Mouse (Mus musculus): ENCODE data around the gene Srek1ip1. TPM values are rescaled to one million over a fixed set of nuclear protein-coding genes. Genes with fewer than 3 reads are reported as not detected.

Srek1ip1 gene
- total and polyA plus RNA-seq, 3 experiments: 9.7 to 47.8 (median 29.0) TPM

GRCm38 (mm10) chr13:104816635-104817571 lies 24.6 kb downstream of the Srek1ip1 start, which contains the start of gene Cwc27 (continued):
- TF ChIP-seq UBTF (IDR thresholded peaks at IDR 0.05; ENCODE audit: low read depth, low read length) (0 out of 2 replicates have a peak, but pooled peaks have one; percentile 44), TBP (conservative IDR thresholded peaks at IDR 0.05; ENCODE audit: low read depth, low read length) (peak; percentile 60; the same call in 1 of the 2 replicates), E2F4 (IDR thresholded peaks at IDR 0.05; ENCODE audit: insufficient replicate concordance, low read depth, low read length) (peak; percentile 57; the same call in 1 of the 2 replicates), IRF4 (IDR thresholded peaks at IDR 0.05; ENCODE audit: low read depth, low read length) (0 out of 2 replicates have a peak, but pooled peaks have one; percentile 40), ZMIZ1 (IDR thresholded peaks at IDR 0.05; ENCODE audit: low read depth, low read length) (no peak), MAX (IDR thresholded peaks at IDR 0.05; ENCODE audit: low read length) (no peak), CHD1 (IDR thresholded peaks at IDR 0.05; ENCODE audit: low read depth, low read length) (peak; percentile 99), MYC (IDR thresholded peaks at IDR 0.05; ENCODE audit: low read depth, low read length) (no peak), CTCF (conservative IDR thresholded peaks at IDR 0.05 in 1 of 2, IDR thresholded peaks at IDR 0.05 in 1 of 2; ENCODE audit: low read depth in 2 of 2, low read length in 2 of 2) (no peak), JUN (IDR thresholded peaks at IDR 0.05; ENCODE audit: insufficient read depth, low read depth, low read length) (no peak)

GRCm38 (mm10) chr13:104817696-104818095 lies 25.4 kb downstream of the Srek1ip1 start:
- peak overlapping the region; percentile 60 to 91 (median 84) for H3K4me3 ChIP-seq (replicated peaks in 1 of 3; ENCODE audit: low read depth in 2 of 3, low read length in 2 of 3, poor library complexity in 1 of 3)
- peaks cover 16% of the 10 kb centered on the region for H3K79me2 ChIP-seq (replicated peaks; ENCODE audit: control insufficient read depth, extremely low read depth, insufficient read depth, poor library complexity, severe bottlenecking)
- H3K36me3 ChIP-seq (replicated peaks in 1 of 2; ENCODE audit: control insufficient read depth in 1 of 2, insufficient read depth in 1 of 2, low read length in 1 of 2): peaks cover 3 to 30% of the 10 kb centered on the region in 2 experiments
- H3K9me3 ChIP-seq (replicated peaks; ENCODE audit: low read length): no peaks in the 10 kb centered on the region
- no peak overlapping the region for H3K27ac ChIP-seq (ENCODE audit: insufficient read depth, low read depth)
- no peaks in the 10 kb centered on the region for H3K27me3 ChIP-seq (replicated peaks)
- TF ChIP-seq BHLHE40 (IDR thresholded peaks at IDR 0.05; ENCODE audit: low read depth, low read length) (no peak), MEF2A (IDR thresholded peaks at IDR 0.05; ENCODE audit: borderline replicate concordance, low read depth, low read length) (no peak), RCOR1 (conservative IDR thresholded peaks at IDR 0.05; ENCODE audit: low read depth, low read length) (no peak), POLR2A (IDR thresholded peaks at IDR 0.05; ENCODE audit: low read depth, low read length) (no peak), CTCF (conservative IDR thresholded peaks at IDR 0.05 in 1 of 2, IDR thresholded peaks at IDR 0.05 in 1 of 2; ENCODE audit: low read depth in 2 of 2, low read length in 2 of 2) (no peak), MAZ (IDR thresholded peaks at IDR 0.05; ENCODE audit: low read depth, low read length) (no peak), TBP (conservative IDR thresholded peaks at IDR 0.05; ENCODE audit: low read depth, low read length) (no peak), USF1 (IDR thresholded peaks at IDR 0.05; ENCODE audit: low read depth, low read length) (no peak), KAT2A (IDR thresholded peaks at IDR 0.05; ENCODE audit: insufficient replicate concordance, low read length) (no peak), USF2 (conservative IDR thresholded peaks at IDR 0.05; ENCODE audit: low read depth, low read length) (no peak), IRF4 (IDR thresholded peaks at IDR 0.05; ENCODE audit: low read depth, low read length) (no peak), NRF1 (IDR thresholded peaks at IDR 0.05; ENCODE audit: low read depth, low read length) (no peak), MXI1 (IDR thresholded peaks at IDR 0.05; ENCODE audit: low read depth, low read length) (no peak), NELFE (IDR thresholded peaks at IDR 0.05; ENCODE audit: low read depth, low read length) (no peak), ZNF384 (IDR thresholded peaks at IDR 0.05; ENCODE audit: low read depth, low read length) (no peak), CHD2 (IDR thresholded peaks at IDR 0.05; ENCODE audit: low read length) (no peak), ETS1 (conservative IDR thresholded peaks at IDR 0.05; ENCODE audit: low read depth, low read length) (no peak), MAFK (IDR thresholded peaks at IDR 0.05; ENCODE audit: insufficient replicate concordance, low read length) (no peak)
- no peak for DNase-seq (ENCODE audit: extremely low read depth)
- peaks cover 5 to 45% of the 10 kb centered on the region in 2 experiments; a peak in 3 of 4 replicates for H3K4me1 ChIP-seq (ENCODE audit: control insufficient read depth in 1 of 2, insufficient read depth in 2 of 2)
- dilution Hi-C loops (cut with MboI; ENCODE audit: extremely low pct_ligation_motif_present, extremely low pct_unique_long_range_greater_than_20kb, low sequenced_read_pairs) (no loop called here), in situ Hi-C loops (cut with MboI; ENCODE audit: low pct_ligation_motif_present, low pct_unique_long_range_greater_than_20kb, low sequenced_read_pairs) (no loop called here)
- H3K4me2 ChIP-seq (ENCODE audit: insufficient read depth, low read depth, poor library complexity, severe bottlenecking): peak overlapping the region; percentile 99
- H3K9ac ChIP-seq (ENCODE audit: insufficient read depth, low read depth): peak overlapping the region; percentile 56

Data from CH12.LX (cell line).